Mouse (Mus musculus) cerebellum, postnatal 4 days (tissue): ENCODE data around the gene Bmper.

Source experiments
- DNase-seq, 2 experiments: peaks; one replicate each; pipeline ENCODE4 v3.0.0; 2022; ENCODE audit warnings: low spot score in 2 of 2, mixed read lengths in 1 of 2

Bmper gene

DNA sequence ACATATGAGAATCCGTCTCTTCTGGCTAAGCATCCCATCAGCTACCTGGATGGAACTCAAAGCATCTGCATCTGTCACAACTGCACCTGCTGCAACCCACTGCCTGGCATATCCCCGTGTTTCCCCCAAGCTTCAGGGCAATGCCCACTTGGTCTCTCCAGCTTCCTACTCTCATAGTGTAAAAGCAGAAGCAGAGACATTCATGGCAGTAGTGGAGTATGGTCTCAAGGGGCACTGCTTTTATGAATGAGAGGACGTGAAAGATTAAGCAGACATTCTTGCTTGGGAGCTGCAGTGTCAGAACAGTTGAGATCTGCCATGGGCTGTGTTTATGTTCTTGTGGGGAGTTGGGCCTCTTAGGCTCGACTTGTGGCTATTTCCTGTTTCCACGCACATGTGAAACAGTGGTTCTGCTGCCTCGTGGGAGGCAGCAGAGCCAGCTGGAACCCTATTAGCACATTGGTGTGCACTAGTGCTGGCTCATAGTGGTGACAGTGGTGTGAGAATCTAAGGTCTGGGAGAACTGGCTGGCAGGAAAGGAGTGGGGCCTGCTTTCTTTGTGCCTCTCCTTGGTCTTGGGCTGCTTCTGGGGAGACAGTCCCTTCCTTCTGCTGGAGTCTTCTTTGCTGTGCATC, 12.6 kb downstream of the Bmper start:
- no peak for DNase-seq

DNA sequence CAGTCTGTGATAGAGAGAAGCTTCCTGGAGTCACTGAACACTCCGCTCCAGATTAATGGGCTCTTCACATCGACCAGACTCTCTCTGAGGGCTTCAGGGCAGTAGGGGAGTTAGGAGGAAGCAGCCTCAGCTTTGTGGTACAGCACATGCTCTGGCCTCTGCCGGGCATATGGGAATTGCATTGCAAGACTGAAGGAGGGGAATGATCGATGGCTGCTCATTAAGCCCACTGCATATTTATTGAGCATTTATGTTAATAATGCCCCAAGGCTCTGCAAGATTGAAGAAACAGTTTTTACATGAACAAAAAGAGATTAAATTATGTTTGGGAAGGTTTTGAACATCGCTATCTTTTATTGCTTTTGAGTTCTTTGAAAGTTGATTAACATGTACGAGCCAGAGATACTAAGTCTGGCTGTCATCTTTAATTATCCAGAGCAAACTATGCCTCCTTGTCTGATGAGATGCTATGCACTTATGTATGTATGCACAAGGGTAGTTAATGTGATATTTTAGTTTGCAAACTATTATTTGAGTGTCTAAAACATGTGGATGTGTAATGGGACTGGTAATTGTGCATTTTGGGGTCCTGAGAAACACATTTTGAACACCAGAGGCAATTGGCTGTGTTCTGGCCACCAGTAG, 13.9 kb downstream of the Bmper start:
- no peak for DNase-seq

DNA sequence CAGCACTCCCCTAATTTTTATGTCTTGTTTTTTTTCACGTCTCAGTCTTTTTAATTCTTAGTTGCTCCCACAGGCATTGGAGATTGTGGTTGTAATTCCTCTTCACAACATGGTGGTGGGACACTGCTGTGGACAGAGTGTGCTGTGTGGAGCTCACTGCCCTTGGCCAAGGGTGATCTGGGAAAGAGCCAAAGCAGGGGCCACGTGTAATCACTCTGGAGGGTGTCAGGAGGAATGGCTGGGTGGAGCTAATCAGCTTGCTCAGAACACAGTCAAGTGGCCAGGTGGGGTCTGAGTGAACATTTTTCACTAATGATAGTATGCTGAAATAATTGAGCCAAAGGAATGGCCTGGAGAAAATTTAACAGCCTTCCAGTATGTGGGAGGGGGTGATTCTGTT, 16.1 kb downstream of the Bmper start:
- no peak for DNase-seq

DNA sequence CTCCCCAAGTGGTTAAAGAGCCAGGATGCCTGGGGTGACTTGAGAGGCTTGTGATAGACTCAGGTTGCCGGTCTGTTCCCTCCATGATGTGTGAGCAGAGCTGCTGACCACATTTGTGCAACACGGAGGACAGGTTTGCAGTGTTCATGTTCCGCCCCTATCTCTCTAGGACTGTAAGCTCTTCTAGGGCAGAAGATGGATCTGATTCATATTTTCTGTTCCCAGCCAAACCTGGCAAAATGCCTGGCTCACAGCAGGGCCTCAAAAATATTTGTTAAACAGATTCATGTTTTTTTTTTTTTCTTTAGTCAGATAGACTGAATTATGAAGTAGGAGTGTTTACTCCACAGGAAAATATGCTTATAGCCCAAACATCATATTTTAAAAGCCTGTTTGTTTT, 20.0 kb downstream of the Bmper start:
- DNase-seq, result peak in 1 of 2 experiments; percentile 57

DNA sequence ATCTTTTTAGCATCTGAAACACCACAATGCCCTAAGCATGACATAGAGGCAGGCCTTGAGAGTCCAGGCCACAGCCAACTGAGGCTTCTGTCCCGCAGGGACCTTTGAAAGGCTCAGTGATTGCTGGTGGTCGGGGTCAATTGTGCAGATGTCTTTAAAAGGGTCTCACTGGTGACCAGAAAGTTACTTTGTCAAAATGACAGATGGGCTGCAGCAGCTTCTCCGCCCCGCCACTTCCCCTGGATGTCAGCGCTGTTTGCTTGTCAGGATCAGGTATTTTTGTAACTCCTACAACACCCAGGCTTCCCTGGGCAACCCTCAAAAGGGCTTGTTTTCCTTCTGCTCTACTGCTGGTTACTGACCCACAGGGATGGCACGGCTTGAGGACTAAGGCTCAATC, 21.0 kb downstream of the Bmper start:
- no peak for DNase-seq

DNA sequence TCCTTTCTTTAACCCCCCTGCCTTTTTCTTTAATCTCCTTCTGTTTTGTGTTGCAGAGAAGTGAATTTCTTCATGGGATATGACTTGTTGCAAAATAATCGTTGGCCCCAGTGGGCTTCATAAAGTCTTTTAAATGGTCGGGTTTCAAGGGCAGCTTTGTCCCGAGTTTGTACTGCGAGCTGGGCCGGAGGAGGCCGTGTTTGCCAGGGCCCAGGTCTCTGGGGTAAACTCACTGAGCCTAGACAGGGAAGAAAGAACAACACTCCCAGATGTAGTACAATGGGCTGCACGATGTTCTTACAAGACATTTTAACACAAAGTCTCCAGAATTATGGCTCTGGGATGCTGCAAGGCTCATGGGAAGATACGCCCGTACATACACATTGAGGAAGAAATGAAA, 23.5 kb downstream of the Bmper start:
- DNase-seq, result no peak

DNA sequence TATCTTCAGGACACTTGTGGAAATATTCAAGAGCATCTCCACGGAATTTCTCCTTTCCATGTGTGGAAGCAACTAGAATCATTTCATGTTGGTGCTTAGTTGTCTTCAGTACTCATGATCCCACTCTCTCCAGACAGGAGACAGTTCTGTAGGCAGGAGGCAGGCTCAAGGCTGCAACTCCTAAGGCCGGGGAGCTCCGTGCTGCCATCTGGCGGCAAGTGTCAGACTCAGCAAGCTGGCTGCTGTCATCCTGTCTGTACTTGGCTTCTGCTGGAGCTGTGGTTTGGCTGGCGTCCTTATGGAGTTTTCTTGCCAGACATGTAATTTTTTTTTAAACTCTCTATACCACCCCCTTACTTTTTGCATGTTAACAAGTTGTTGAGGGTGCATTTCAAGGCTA, 27.1 kb downstream of the Bmper start:
- peak; percentile 67 to 80 for DNase-seq

DNA sequence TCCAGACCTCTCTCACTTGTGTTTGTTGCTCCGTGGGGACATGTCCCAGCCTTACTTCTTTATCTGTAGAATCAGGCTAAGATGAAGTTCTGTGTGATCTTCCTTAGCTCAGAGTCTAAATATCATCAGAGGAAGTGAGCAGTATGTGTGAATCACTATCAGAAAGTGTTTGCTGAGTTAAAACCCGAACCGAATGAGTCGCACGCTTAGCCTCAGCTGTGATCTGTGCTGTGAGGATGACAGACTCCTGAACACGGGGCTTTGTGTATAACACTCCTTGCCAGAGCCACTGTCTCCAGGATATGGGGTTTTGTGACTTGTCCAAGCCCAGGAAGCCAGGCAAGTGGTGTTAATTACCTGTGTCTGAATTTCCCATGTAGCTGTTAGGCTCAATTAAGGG, 28.1 kb downstream of the Bmper start:
- DNase-seq, result no peak

DNA sequence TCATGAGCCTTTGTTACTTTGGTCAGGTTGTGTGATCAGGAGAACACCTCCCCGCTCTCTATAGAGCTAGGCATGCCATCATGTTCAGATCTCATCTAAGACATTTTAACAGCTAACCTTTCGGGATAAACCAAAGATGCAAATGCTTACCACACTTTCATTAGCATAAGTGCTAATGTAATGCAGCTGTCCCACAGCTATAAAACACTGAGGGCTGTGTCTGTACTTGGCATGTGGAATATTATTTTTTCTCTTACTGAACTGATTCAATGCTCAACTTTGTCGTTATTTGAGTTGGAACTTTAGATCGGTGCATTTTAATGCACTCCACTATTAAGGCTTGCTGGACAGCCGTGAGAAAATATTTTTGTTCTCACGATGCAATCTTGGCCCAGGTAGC, 30.7 kb downstream of the Bmper start:
- no peak for DNase-seq

DNA sequence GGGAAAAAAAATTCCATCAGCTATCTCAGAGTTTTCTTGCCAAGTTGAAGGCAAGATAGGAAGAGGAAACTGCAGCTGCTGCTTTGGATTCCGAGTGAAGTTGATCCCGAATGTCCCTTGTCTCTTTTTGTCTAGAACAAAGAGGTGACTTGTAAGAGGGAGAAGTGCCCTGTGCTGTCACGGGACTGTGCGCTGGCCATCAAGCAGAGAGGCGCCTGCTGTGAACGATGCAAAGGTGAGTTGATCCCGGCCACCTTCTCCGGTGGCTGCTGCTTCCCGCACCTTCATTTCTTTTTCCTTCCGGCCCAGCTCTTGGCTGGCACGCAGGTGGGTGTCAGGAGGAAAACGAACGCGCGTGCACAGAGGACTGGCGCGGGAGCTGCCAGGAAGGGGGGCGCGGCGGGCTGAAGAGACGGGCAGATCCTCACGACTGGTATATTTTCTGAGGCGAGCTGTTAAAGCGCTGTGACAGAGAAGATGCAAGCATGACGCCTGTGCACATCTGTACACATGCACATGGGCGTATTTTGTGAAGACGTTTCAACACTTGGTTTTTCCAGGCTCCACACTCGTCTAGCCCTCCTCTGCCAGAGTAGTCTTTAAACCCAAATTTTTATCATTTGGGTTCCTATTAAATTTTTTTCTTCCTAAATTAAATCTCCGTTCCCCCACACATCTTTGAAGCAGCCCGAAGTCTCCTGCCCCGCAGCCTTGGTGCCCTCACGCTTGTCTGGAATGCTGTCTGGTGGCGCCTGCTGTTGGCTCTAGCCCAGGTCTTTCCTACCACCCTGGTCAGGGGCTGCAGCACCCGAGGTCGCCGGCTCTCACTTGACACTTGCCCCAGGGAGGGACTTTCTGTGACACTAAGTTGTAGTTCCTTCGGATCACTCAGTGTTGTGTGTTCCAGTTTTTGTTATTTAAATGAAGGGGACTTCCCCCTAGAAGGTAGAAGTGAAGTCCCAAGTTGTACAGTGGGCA, 31.6 kb downstream of the Bmper start:
- peak in 1 of 2 experiments; percentile 9 for DNase-seq

DNA sequence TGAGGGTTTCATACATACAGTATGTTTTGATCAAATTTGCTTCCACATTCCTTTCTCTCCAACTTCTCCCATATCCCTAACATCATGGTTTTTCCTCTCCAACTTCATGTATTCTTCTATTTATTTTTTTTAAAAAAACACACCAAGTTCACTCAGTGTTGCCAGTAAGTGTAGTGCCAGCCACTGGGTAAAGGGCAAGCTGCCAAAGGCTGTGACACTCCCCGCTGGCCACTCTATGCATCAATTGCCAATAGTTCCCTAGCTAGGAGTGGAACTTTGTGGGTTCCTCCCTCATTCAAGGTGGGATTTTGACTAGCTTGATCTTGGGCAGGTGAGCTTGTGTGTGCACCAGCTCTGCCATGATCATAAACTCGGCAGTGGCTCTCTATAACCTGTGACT, 33.0 kb downstream of the Bmper start:
- DNase-seq, result no peak

DNA sequence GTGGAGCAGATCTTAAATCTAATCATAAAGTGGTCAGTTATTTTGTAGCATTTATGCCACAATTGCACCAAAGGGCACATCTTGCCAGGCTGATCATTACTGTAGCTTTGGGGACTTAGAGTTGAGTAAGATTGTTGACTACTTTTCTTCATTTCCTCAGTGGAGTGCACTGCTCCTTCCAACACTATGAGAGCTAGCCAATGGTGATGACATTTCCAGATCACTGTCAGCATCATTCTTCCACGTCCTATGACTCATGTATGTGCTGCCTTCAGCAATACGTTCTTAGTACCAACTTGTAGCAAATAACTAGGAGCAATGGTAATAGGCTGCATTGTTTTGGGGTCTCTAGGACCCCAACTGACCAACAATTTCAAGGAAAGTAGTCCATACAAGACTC, 33.7 kb downstream of the Bmper start:
- DNase-seq, result no peak

DNA sequence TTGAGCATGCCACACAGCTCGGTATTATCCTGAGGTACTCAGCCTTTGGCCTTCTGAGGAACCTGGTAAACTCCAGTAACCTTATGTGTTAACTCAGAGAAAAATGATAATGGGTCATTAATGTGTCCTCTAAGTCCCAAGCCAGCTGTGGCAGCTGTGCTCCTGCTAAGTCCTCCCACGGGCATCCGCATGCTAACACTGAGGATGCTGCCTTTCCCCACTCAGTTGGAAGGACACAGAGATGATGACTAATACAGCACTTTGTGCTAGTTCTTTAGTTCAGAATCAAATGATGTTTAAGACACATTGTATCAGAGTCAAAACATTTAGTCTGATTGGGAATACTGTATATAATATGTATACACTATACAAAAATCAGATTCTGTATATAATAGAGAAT, 39.0 kb downstream of the Bmper start:
- DNase-seq, result no peak

DNA sequence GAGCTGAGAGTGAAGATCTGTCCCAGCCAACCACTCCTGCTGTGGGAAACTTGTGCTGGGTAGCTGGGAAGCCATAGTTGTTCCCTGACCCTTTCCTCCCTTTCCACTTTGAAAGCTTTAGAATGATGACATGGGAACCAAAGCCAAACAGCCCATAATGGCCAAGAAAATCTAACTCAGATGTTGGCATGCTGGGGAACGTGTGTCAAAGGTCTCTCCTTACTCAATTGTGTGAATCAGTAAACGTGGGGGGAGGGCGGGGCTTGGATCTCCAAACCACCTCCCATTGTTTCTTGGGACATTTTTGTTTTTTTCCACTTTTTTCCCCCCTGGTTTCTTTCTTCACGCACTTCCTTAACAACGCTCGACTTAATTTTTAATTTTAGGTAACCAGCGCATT, 40.0 kb downstream of the Bmper start:
- no peak for DNase-seq

DNA sequence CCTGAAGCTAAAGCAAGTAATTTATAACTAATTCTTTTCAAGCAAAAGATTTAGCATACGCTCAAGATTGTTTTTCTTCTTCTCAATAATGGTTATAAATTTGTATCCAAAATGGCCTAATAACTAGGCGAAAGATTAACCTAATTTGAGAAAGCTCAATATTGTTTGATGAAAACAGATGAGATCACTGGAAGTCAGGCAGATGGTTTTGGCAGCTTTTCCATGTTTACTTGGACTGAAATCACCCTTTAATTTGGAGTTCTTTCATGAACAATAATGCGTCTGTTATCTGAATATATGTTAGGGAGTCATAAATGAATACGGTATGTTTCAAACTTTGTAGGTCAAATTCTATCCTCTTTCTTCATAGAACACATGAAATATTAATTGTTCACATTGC, 41.6 kb downstream of the Bmper start:
- no peak for DNase-seq

DNA sequence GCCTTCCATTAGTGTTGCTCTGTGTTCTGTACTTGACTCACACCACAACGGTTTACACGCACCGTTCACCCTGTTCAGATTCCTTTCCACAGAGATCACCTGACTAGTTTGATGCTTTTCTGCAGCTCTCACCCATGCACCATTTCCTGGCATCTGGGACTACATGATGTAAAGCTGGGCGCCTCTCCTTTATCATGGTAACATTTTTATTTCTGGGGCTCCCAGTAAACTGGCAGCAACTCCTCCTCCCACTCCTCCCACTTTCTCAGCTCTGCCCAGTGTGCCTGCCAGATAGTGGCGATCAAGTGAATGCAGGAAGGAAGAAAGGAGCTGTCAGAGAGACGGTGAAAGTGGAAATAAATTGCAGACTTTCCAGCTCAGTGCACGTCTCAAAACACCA, 45.7 kb downstream of the Bmper start:
- DNase-seq, result no peak

DNA sequence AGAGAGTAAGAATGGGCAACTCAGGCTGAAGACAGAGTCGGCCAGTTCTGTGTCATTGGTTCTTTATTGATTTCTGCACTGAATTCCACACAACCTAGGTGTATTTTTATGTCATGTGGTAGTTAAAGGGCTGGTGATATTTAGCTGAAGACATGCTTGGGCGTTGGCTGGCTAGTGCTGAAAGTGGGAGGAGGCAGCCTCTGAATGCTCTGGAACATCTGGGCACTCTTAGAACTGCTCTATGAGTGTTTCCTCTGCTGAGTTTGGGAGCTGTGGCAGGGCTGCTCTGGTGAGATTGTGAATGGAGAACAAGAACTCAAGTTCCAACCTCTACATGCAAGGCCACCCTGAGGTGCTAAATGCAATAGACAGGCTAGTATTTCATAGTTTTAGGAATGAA, 46.2 kb downstream of the Bmper start:
- DNase-seq, result no peak

DNA sequence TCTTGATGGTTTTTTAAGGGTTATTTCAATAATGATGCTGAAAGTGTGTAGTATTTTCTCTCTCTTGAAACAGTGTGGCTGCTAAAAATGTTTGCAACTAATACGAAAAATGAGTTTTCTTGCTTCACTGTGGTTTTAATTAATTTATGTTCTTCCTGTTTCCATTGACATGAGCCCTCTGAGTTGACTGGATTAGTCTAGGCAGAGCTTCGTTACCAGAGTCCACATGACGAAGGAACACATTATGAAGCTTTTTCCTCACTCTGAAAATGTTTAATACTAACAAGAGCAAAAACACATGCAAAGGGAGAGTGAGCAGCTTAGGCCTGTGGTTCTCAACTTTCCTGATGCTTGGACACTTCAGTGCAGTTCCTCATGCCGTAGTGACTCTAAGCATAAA, 53.4 kb downstream of the Bmper start:
- no peak for DNase-seq

DNA sequence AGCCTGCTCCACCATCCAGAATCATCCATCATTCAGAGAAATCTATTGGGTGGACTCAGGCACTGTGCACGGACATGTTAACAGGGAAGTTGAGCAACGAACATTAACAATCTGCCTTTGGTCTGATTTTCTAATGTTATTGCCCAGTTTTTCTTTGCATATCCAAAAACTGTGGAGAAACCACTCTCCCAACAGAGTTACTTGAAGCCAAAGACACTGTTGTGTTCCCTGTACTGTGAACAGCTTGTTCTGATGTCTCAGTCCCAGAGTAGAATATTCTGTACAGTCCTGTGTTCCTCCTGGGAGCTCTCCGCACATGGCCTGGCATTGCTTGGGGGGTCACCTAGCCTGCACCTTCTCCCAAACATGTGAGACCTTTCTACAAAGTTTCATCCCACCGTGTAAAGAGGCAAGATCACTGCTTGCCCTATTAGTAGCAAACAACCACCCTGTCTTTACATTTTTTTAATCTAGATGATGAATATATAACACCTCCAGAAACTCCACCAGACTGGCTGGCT, 62.1 kb downstream of the Bmper start:
- DNase-seq, result no peak

DNA sequence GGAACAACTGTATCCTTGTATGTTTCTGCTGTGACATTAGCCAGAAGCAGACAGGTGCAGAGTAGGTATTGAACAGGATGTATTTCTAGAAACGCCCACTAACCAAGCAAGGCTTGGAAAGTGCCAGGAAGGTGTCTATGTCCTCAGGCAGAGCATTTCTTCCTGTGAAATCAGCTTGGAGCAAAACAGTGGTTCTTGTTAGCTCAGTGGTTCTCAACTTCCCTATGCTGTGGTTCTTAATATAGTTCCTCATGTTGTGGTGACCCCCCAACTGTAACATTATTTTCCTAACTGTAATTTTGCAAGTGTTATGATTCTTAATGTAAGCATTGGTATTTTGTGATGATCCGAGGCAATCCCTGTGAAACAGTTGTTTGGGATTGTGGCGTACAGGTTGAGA, 70.7 kb downstream of the Bmper start:
- DNase-seq, result no peak

DNA sequence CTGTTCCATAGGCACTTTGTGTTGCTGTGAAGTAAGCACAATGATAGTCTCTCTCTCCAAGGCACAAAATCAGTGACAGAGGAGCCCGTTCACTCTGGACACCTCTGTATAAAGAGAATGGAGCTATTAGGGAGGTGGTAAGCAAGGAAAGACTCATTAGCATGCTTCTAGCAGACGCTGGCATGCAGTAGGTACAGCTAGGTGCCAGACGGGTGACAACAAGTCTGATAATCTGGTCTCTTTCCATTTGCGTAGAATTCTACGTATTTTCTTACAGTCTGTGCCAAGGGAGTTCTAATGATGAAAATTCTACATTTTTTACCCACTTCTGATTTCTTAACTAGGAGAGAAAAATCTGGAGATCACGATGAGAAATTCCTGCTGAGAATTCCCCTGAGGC, 72.7 kb downstream of the Bmper start:
- DNase-seq, result no peak

DNA sequence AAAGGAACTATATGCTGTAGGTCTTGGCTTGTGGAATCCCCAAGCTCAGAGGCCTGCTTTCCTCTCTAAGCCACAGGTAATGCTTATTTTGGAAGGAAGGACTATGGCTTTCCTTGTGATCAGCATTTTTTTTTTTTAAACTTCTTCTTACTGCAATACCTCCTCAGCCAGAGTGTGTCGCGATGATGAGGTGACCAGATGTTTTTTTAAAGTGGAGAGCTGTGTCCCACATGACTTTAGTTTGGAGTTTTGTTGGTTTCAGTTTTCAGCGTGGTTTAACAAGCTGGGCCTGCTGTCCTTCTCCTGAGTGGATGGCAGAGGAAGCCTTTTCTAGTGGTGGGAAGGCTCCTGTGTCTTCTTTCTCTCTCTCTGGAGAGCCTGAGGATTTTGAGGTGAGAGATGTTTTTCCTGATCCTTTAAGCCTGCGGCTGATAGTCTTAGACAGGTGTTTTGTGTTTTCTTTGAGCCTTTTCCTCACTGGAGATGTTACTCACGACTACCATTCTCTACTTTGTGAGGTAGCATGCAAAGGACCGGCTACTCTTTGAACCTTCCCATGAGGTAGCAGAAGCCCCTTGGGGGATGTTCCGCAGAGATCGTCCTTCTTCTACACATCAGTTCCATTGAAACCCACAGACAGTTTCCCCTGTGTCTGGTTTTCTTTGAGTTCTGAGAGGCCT, 74.8 kb downstream of the Bmper start:
- DNase-seq, result no peak
